Mouse (Mus musculus) cerebellum, postnatal 10 days (tissue): ENCODE measurements around the gene Lysmd4.

Experiments used
- DNase-seq, 2 experiments: peaks; one replicate each; pipeline ENCODE4 v3.0.0; 2021; ENCODE audit warnings: mixed read lengths in 2 of 2

Gene Lysmd4

GRCm38 (mm10) chr7:67222220-67222862 is at the start of gene Lysmd4:
Gene Lysmd4 (plus strand): TSS chr7:67222544.
- peak; percentile 98 to 99 for DNase-seq

- DNase-seq, result no peak
Measured at GRCm38 (mm10) chr7:67173522-67174195, 48.7 kb upstream of the Lysmd4 start.

- DNase-seq, result no peak
Measured at GRCm38 (mm10) chr7:67183786-67184185, 38.6 kb upstream of the Lysmd4 start.

GRCm38 (mm10) chr7:67199412-67199811 is 22.9 kb upstream of the Lysmd4 start:
- DNase-seq, result peak; percentile 84 to 89

GRCm38 (mm10) chr7:67203625-67204024 is 18.7 kb upstream of the Lysmd4 start:
- DNase-seq, result no peak

- no peak for DNase-seq
Measured at GRCm38 (mm10) chr7:67205734-67206425, 16.5 kb upstream of the Lysmd4 start.

- no peak for DNase-seq
Measured at GRCm38 (mm10) chr7:67206496-67206895, 15.8 kb upstream of the Lysmd4 start.

GRCm38 (mm10) chr7:67207701-67208100 is 14.6 kb upstream of the Lysmd4 start:
- no peak for DNase-seq

GRCm38 (mm10) chr7:67208317-67208716 is 14.0 kb upstream of the Lysmd4 start:
- DNase-seq, result no peak

GRCm38 (mm10) chr7:67210004-67210833 is 12.1 kb upstream of the Lysmd4 start:
- DNase-seq, result no peak

- no peak for DNase-seq
Measured at GRCm38 (mm10) chr7:67211341-67211740, 11.0 kb upstream of the Lysmd4 start.

GRCm38 (mm10) chr7:67211971-67212370 is 10.4 kb upstream of the Lysmd4 start:
- DNase-seq, result no peak

GRCm38 (mm10) chr7:67213589-67213988 is 8.8 kb upstream of the Lysmd4 start:
- DNase-seq, result no peak

- no peak for DNase-seq
Measured at GRCm38 (mm10) chr7:67216351-67216750, 6.0 kb upstream of the Lysmd4 start.

GRCm38 (mm10) chr7:67217025-67217424 is 5.3 kb upstream of the Lysmd4 start:
- peak; percentile 84 to 86 for DNase-seq

- peak; percentile 36 to 60 for DNase-seq
Measured at GRCm38 (mm10) chr7:67225943-67226625, 3.7 kb downstream of the Lysmd4 start.

- DNase-seq, result no peak
Measured at GRCm38 (mm10) chr7:67227538-67227937, 5.2 kb downstream of the Lysmd4 start.

GRCm38 (mm10) chr7:67228390-67228789 is 6.0 kb downstream of the Lysmd4 start:
- DNase-seq, result peak; percentile 89 to 90

GRCm38 (mm10) chr7:67228891-67229602 is 6.7 kb downstream of the Lysmd4 start:
- DNase-seq, result peak; percentile 70

GRCm38 (mm10) chr7:67229701-67230100 is 7.4 kb downstream of the Lysmd4 start:
- DNase-seq, result no peak

- DNase-seq, result peak; percentile 70 to 79
Measured at GRCm38 (mm10) chr7:67230221-67230620, 7.9 kb downstream of the Lysmd4 start.
